Mouse (Mus musculus) thymus, adult 2 months (tissue): Measurements from ENCODE around the gene Syt17.

Experiments used
- CTCF ChIP-seq: fragments of 200-500 bp; IDR thresholded peaks from 2 replicates; pipeline ENCODE4 v1.5.1; 2012; ENCODE audit warnings: mild to moderate bottlenecking, control low read depth, low read length, moderate library complexity, borderline replicate concordance; ENCODE audit not compliant: control insufficient read depth, poor library complexity, insufficient read depth; ENCODE audit errors: extremely low read depth
- POLR2A ChIP-seq: fragments of 200-500 bp; IDR thresholded peaks from 2 replicates; pipeline ENCODE4 v1.6.1; 2012; ENCODE audit warnings: mild to moderate bottlenecking, low read length, control low read depth, moderate library complexity; ENCODE audit not compliant: control insufficient read depth, poor library complexity, insufficient read depth; ENCODE audit errors: extremely low read depth

DNA sequence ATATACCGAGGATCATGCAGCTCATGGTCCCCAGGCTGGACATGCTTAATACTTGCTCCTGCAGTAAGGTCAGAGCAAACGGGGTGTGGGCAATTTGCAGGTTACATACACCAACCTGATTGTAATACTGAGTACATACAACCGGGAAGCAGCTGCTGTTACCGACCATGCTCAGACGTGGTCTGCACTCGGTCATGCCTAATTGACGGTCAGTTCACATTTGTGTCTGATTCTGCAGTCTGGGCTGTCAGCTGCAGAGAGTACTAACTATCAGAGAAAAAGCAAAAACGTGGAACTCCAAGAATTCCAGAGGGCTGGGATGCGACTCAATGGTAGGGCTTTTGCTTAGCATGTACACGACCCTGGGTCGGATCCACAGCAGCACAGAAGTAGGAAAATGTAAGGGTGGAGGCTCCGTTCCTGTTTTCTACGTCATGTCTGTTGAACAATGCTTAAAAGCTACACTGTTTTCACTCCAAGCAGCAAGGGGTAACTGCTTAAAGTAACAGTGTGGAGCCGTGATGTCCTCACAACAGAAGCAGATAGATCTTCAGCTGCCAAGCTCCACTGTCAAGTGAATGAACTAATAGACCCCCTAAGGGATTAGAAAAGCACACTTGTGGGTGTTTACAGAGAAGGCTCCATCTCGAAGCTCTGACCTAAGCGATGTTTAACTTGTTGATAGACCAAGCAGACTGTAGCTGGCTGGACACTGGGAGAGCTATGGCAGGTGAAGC, 13.5 kb upstream of the Syt17 start:
- no peak for TF ChIP-seq CTCF
- TF ChIP-seq POLR2A: no peak
